Mouse (Mus musculus) olfactory bulb, adult 2 months (tissue): ENCODE results near the gene Pou5f1. TPM values are rescaled to one million over a fixed set of nuclear protein-coding genes. Genes with fewer than 3 reads are reported as not detected.

ENCODE experiments used
- H3K27ac ChIP-seq: fragments of 200-500 bp; 2 replicates; pipeline ENCODE4 v1.5.1; 2012; ENCODE audit warnings: low read depth, low read length; ENCODE audit not compliant: insufficient read depth
- H3K4me1 ChIP-seq: fragments of 200-500 bp; 2 replicates; pipeline ENCODE4 v1.6.1; 2012; ENCODE audit warnings: low read length; ENCODE audit not compliant: control insufficient read depth, insufficient read depth
- H3K4me3 ChIP-seq: fragments of 200-500 bp; 2 replicates; pipeline ENCODE4 v1.5.1; 2012; ENCODE audit warnings: mild to moderate bottlenecking, low read depth, low read length, moderate library complexity; ENCODE audit not compliant: insufficient read depth
- CTCF ChIP-seq: fragments of 200-500 bp; IDR thresholded peaks from 2 replicates; pipeline ENCODE4 v1.5.1; 2012; ENCODE audit warnings: low read depth, mild to moderate bottlenecking, low read length, moderate library complexity; ENCODE audit not compliant: insufficient read depth
- POLR2A ChIP-seq: fragments of 200-500 bp; IDR thresholded peaks from 2 replicates; pipeline ENCODE4 v1.6.1; 2012; ENCODE audit warnings: mild to moderate bottlenecking, low read depth, low read length, moderate library complexity; ENCODE audit not compliant: insufficient read depth
- WGBS: fragments of 180-500 bp; shearing (Covaris S2); methylation state at CpG from one replicate; pipeline ENCODE4 v1.1.7; 2018; 5-methylcytosine and 5-hydroxymethylcytosine counted together
- polyA plus RNA-seq: library from polyadenylated mRNA; stranded (reverse); fragments of >200 nt; gene quantifications from 2 replicates; pipeline ENCODE4 v1.2.4, GENCODE M21; 2012; ENCODE audit warnings: low replicate concordance; ENCODE audit not compliant: missing spikeins, insufficient read depth, insufficient read length

The Pou5f1 gene
- polyA plus RNA-seq, 1 experiment: not detected

GRCm38 (mm10) chr17:35509284-35509683, 3.5 kb downstream of the Pou5f1 start:
- Histone ChIP-seq H3K27ac (no peak overlapping the region), H3K4me1 (no peaks in the 10 kb centered on the region), H3K4me3 (no peak overlapping the region)
- TF ChIP-seq CTCF: peak; percentile 12; the same call in 1 of the 2 replicates
- no peak for TF ChIP-seq POLR2A
- WGBS: 19% methylated on average over 8 of the region's 8 CpGs

GRCm38 (mm10) chr17:35512916-35513626, 7.3 kb downstream of the Pou5f1 start:
- 89% methylated on average over 7 of the region's 7 CpGs for WGBS
- Histone ChIP-seq H3K4me3 (no peak overlapping the region), H3K4me1 (peaks cover 10% of the 10 kb centered on the region), H3K27ac (no peak overlapping the region)
- TF ChIP-seq CTCF: no peak

- WGBS: 13% methylated on average over 2 of the region's 2 CpGs
- no peak overlapping the region for H3K27ac ChIP-seq
- TF ChIP-seq POLR2A (no peak), CTCF (no peak)
Measured at GRCm38 (mm10) chr17:35513886-35514285, 8.1 kb downstream of the Pou5f1 start.

GRCm38 (mm10) chr17:35514756-35515155, 8.9 kb downstream of the Pou5f1 start:
- no peak overlapping the region for H3K4me3 ChIP-seq
- H3K27ac ChIP-seq: no peak overlapping the region
- H3K4me1 ChIP-seq: peaks cover 10% of the 10 kb centered on the region
- WGBS: 75% methylated on average over 6 of the region's 6 CpGs
- TF ChIP-seq POLR2A (no peak), CTCF (no peak)

More at GRCm38 (mm10) chr17:35513886-35514285, 8.1 kb downstream of the Pou5f1 start:
- Histone ChIP-seq H3K4me1 (peaks cover 10% of the 10 kb centered on the region), H3K4me3 (no peak overlapping the region)

DNA sequence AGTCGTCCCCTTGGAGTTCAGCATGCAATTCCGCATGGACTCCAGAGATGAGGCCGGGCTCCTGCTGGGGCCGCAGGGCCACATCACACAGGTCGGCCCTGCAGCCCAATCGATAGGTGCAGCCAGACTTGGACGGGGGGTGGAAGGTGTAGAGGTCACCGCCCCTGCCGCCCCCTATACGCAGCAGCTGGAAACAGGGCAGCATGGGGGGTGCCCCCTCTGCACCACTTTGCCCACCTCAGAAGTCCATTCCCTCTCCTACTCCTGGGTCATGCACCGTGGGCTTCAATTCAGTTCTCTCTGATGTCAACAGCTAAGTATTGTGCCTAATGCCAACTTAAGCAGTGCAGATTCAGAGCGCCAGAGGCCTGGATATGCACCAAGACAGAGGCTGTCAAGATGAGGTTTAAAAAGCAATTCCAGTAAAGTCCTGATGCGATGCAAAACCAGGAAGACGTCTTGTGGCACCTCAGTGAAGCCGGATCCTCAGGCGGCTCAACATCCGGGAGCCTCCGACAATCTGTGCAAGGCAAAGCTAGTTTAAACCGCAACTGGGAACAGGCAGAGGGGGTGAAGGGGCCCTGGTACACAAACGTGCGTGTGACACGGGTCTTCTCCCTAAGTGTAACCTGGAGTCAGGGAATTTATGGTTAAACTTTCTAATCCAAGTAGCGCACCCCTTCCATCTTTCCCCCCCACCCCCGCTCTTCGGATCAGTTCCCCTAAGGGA, 10.3 kb downstream of the Pou5f1 start:
- H3K27ac ChIP-seq: no peak overlapping the region
- H3K4me3 ChIP-seq: peak overlapping the region; percentile 65
- TF ChIP-seq CTCF: no peak
- no peak for TF ChIP-seq POLR2A
- 6% methylated on average over 25 of the region's 25 CpGs for WGBS
- H3K4me1 ChIP-seq: peaks cover 10% of the 10 kb centered on the region

DNA sequence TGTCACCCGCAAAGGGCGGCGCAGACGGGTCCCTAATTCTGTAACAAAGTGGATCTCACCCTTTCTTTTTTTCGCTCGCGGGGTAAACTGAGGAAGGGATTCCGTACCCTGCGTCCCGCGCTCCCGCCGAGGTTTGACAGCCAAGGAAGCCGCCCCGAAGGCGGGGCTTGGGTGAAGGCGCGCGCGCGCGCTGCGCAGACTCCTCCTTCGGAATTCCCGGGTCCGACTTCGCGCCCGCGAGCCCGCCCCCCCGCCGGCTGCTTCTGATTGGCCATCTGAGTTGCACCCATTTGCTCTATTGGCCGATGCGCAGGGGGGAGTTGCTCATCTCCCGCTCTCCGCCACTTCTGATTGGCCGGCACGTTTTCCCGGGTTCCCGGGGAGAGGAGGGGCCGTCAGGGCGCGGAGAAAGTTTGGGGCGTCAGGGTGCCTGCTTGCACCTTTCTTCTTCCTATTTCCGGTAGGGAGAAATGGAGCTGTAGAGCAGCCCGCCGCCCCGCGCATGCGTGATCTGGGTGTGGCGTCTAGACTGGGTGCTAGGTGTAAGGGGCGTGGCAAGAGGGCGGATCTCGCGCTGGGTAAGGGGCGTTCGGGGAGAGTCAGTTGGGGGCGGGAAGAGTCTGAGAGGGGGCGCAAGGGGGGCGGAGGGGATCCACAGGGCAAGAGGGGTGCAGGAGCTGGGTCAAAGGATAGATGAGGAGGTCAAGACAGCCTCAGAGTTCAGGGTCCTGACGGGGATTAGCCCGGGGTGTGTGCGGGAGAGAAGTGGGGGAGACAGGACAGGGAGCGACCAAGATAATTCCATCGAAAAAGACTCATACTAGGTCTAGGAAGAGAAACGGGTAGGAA, 11.1 kb downstream of the Pou5f1 start, which contains the start of the genes Tcf19 and Cchcr1:
Gene Tcf19 (minus strand): TSS at position 173 of the 849 bp plus-strand sequence.
Gene Cchcr1 (plus strand): TSS at position 449 of the 849 bp plus-strand sequence.
- Histone ChIP-seq H3K4me1 (peaks cover 10% of the 10 kb centered on the region), H3K4me3 (peak within 1 kb of the TSS; percentile 65), H3K27ac (no peak within 1 kb of the TSS)
- TF ChIP-seq CTCF (no peak), POLR2A (no peak)
- WGBS: 1% methylated on average over 67 of the region's 67 CpGs

DNA sequence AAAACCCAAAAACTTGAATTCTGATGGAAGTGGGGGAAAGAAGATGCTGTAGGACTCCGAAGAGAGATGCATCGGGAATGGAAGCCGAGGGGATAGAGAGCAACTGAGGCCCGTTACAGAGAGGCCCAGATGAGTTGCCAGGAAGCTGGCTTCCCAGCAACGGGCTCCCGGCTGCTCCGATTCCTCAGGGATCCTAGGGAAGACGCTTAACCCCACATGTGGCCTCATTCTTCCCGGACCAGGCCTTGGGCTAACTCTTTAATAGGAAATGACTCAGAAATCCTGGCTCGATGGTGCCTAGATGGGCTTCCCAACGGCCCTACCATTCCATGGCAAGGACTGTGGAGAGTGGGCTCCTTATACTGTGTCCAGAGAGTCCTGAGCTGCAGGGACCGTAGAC, 11.7 kb downstream of the Pou5f1 start:
- Histone ChIP-seq H3K4me1 (peaks cover 10% of the 10 kb centered on the region), H3K27ac (no peak overlapping the region), H3K4me3 (peak overlapping the region; percentile 65; the same call in 1 of the 2 replicates)
- 7% methylated on average over 12 of the region's 12 CpGs for WGBS
- TF ChIP-seq CTCF (no peak), POLR2A (no peak)

DNA sequence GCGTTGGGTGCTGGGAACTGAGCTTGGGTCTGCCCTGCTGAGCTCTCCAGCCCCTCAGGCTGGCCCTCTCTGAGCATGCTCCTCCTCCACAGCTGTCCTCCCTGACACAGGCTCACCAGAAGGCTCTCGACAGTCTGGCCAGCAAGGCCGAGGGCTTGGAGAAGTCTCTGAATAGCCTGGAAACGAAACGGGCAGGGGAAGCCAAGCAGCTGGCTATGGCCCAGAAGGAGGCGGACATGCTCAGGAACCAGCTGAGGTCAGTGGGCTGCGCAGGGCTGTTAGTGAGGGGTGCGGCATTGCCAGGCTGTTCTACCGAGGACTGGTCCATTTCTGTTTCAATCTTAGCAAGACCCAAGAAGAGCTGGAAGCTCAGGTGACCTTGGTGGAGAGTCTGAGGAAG, 18.5 kb downstream of the Pou5f1 start:
- Histone ChIP-seq H3K4me1 (0 out of 2 replicates have a peak, but pooled peaks cover 4% of the 10 kb centered on the region), H3K4me3 (no peak overlapping the region), H3K27ac (no peak overlapping the region)
- 71% methylated on average over 9 of the region's 9 CpGs for WGBS
- TF ChIP-seq POLR2A (no peak), CTCF (no peak)
